Mouse (Mus musculus): Measurements from ENCODE around the gene Gm44502.

Gm44502 gene

GRCm38 (mm10) chr15:89402471-89402870, 27.0 kb downstream of the Gm44502 start:
- DNase-seq (ENCODE audit: low read depth, low spot score): peak; percentile 20

GRCm38 (mm10) chr15:89399716-89400115, 29.8 kb downstream of the Gm44502 start:
- DNase-seq (ENCODE audit: low read depth, low spot score): no peak

- no peak for DNase-seq (ENCODE audit: low read depth, low spot score)
Observed at GRCm38 (mm10) chr15:89398146-89398545, 31.4 kb downstream of the Gm44502 start.

GRCm38 (mm10) chr15:89396883-89397282, 32.6 kb downstream of the Gm44502 start:
- DNase-seq (ENCODE audit: low read depth, low spot score): no peak

GRCm38 (mm10) chr15:89390081-89390480, 39.4 kb downstream of the Gm44502 start:
- no peak for DNase-seq (ENCODE audit: low read depth, low spot score)

- DNase-seq (ENCODE audit: low read depth, low spot score): no peak
Observed at GRCm38 (mm10) chr15:89387127-89387526, 42.4 kb downstream of the Gm44502 start.

- no peak for DNase-seq (ENCODE audit: low read depth, low spot score)
Observed at GRCm38 (mm10) chr15:89384617-89385016, 44.9 kb downstream of the Gm44502 start, which contains the start of gene Klhdc7b. Gene Klhdc7b, plus strand, starts transcription at chr15:89384917.

GRCm38 (mm10) chr15:89379429-89379828, 50.1 kb downstream of the Gm44502 start:
- no peak for DNase-seq (ENCODE audit: low read depth, low spot score)

- no peak for DNase-seq (ENCODE audit: low read depth, low spot score)
Observed at GRCm38 (mm10) chr15:89378831-89379401, 50.6 kb downstream of the Gm44502 start, which contains the start of gene Odf3b. Gene Odf3b, minus strand, starts transcription at chr15:89379282.

GRCm38 (mm10) chr15:89377938-89378828, 51.3 kb downstream of the Gm44502 start:
- no peak for DNase-seq (ENCODE audit: low read depth, low spot score)

- no peak for DNase-seq (ENCODE audit: low read depth, low spot score)
Observed at GRCm38 (mm10) chr15:89377362-89377761, 52.1 kb downstream of the Gm44502 start.

- DNase-seq (ENCODE audit: low read depth, low spot score): no peak
Observed at GRCm38 (mm10) chr15:89376957-89377356, 52.5 kb downstream of the Gm44502 start, which contains the start of gene Tymp. Gene Tymp, minus strand, starts transcription at chr15:89377039.

- no peak for DNase-seq (ENCODE audit: low read depth, low spot score)
Observed at GRCm38 (mm10) chr15:89376040-89376439, 53.5 kb downstream of the Gm44502 start.

GRCm38 (mm10) chr15:89374801-89375534, 54.5 kb downstream of the Gm44502 start:
- DNase-seq (ENCODE audit: low read depth, low spot score): no peak

GRCm38 (mm10) chr15:89374340-89374739, 55.2 kb downstream of the Gm44502 start:
- DNase-seq (ENCODE audit: low read depth, low spot score): no peak

- DNase-seq (ENCODE audit: low read depth, low spot score): peak; percentile 95
Observed at GRCm38 (mm10) chr15:89373762-89374248, 55.7 kb downstream of the Gm44502 start, which contains the start of gene Sco2. Gene Sco2, minus strand, starts transcription at chr15:89373846.

- peak; percentile 95 for DNase-seq (ENCODE audit: low read depth, low spot score)
Observed at GRCm38 (mm10) chr15:89373027-89373761, 56.3 kb downstream of the Gm44502 start.

GRCm38 (mm10) chr15:89372536-89372935, 57.0 kb downstream of the Gm44502 start:
- DNase-seq (ENCODE audit: low read depth, low spot score): peak; percentile 20

GRCm38 (mm10) chr15:89372068-89372467, 57.4 kb downstream of the Gm44502 start:
- DNase-seq (ENCODE audit: low read depth, low spot score): no peak
